Mouse (Mus musculus) gastrocnemius, adult 8-10 months (tissue): ENCODE measurements around the gene Lrfn2. TPM values are rescaled to one million over a fixed set of nuclear protein-coding genes. Genes with fewer than 3 reads are reported as not detected.

Source experiments
- DNase-seq, 2 experiments: peaks; one replicate each; pipeline ENCODE4 v3.0.0; 2022; ENCODE audit warnings: low spot score in 2 of 2
- total RNA-seq, 4 experiments: library from RNA; stranded (reverse); gene quantifications; 2 replicates each; pipeline ENCODE4 v1.2.4; 2022

The Lrfn2 gene
- total RNA-seq, 4 experiments from 2014 or later: 0.09 to 0.19 (median 0.15) TPM; not detected in 1

GRCm38 (mm10) chr17:49033276-49033675 is 101.1 kb downstream of the Lrfn2 start:
- DNase-seq: no peak

GRCm38 (mm10) chr17:49033686-49034250 is 101.6 kb downstream of the Lrfn2 start:
- DNase-seq: no peak

- DNase-seq: no peak
Observed at GRCm38 (mm10) chr17:49035052-49035451, 102.9 kb downstream of the Lrfn2 start.

- no peak for DNase-seq
Observed at GRCm38 (mm10) chr17:49037163-49037950, 105.2 kb downstream of the Lrfn2 start.

GRCm38 (mm10) chr17:49043806-49044640 is 111.8 kb downstream of the Lrfn2 start:
- no peak for DNase-seq

- DNase-seq: no peak
Observed at GRCm38 (mm10) chr17:49047921-49048320, 115.7 kb downstream of the Lrfn2 start.

- no peak for DNase-seq
Observed at GRCm38 (mm10) chr17:49051231-49051630, 119.1 kb downstream of the Lrfn2 start.

GRCm38 (mm10) chr17:49061141-49061540 is 129.0 kb downstream of the Lrfn2 start:
- DNase-seq: no peak

- no peak for DNase-seq
Observed at GRCm38 (mm10) chr17:49063789-49064188, 131.6 kb downstream of the Lrfn2 start.

GRCm38 (mm10) chr17:49064526-49064925 is 132.3 kb downstream of the Lrfn2 start:
- no peak for DNase-seq

- DNase-seq: no peak
Observed at GRCm38 (mm10) chr17:49065050-49065449, 132.9 kb downstream of the Lrfn2 start.

- no peak for DNase-seq
Observed at GRCm38 (mm10) chr17:49066748-49067147, 134.6 kb downstream of the Lrfn2 start.

- no peak for DNase-seq
Observed at GRCm38 (mm10) chr17:49078168-49078567, 146.0 kb downstream of the Lrfn2 start.

- DNase-seq: no peak
Observed at GRCm38 (mm10) chr17:49079647-49080046, 147.5 kb downstream of the Lrfn2 start.

- peak in 1 of 2 experiments; percentile 10 for DNase-seq
Observed at GRCm38 (mm10) chr17:49083594-49084380, 151.6 kb downstream of the Lrfn2 start.

- no peak for DNase-seq
Observed at GRCm38 (mm10) chr17:49085111-49085510, 152.9 kb downstream of the Lrfn2 start.

- DNase-seq: no peak
Observed at GRCm38 (mm10) chr17:49096781-49097544, 164.8 kb downstream of the Lrfn2 start.

- no peak for DNase-seq
Observed at GRCm38 (mm10) chr17:49111399-49111798, 179.2 kb downstream of the Lrfn2 start.

GRCm38 (mm10) chr17:49111911-49112310 is 179.7 kb downstream of the Lrfn2 start:
- DNase-seq: no peak

GRCm38 (mm10) chr17:49113336-49113735 is 181.2 kb downstream of the Lrfn2 start:
- no peak for DNase-seq
